Mouse (Mus musculus): Measurements from ENCODE around the gene Hipk2.

Hipk2 gene

GRCm38 (mm10) chr6:38650263-38650937 is 225.6 kb downstream of the Hipk2 start:
- DNase-seq (ENCODE audit: low spot score in 2 of 2), result peak; percentile 51 to 70

- DNase-seq (ENCODE audit: low spot score in 2 of 2), result no peak
These were observed 226.4 kb downstream of the Hipk2 start for GRCm38 (mm10) chr6:38649545-38649944.

All from cerebellum, postnatal 4 days (tissue).